Mouse (Mus musculus): ENCODE data around the gene Gm28305.

DNA sequence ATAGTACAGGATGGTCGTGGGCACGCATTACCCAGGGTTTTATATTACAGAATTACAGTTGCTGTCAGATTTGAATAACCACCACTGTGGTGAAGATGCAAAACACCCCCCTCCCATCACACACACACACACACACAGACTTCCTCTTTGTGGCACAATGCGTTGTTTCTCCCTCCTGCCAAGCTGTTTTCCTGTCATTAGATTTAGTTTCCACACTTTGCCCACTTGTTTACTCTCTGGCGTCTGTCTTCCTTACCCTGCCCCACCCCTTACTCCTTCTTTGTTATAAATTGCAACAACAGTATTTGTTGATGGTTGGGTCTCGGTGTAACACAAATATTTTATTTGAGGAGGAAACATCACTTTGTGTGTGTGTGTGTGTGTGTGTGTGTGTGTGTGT lies 57.8 kb downstream of the Gm28305 start:
- TF ChIP-seq GATA1 (IDR thresholded peaks at IDR 0.05; ENCODE audit: borderline replicate concordance, low read length) (no peak), FLI1 (IDR thresholded peaks at IDR 0.05; ENCODE audit: low read length) (no peak)
